Mouse (Mus musculus): Measurements from ENCODE around the gene Psmb5.

DNA sequence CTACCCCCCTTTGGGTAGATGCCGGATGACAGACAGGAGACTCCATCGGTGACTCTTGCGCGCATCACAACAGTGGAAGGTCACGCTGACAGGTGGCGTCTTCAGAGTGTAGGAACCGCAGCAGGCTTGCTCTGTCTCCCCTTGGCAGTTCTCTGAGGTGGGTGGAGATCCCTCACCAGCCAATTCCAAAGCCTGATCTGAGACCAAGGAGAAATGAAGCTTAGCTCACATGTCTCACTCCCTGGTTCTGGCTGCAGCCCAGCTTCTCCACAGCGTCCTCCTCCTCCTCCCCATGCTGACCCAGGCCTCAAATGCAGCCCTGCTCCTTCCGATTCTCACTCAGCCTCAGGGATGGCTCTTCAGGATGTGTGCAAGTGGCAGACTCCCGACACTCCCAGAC, 7.2 kb upstream of the Psmb5 start:
- TF ChIP-seq POLR2A (IDR thresholded peaks at IDR 0.05; ENCODE audit: control insufficient read depth, low read depth, low read length) = no peak
- no peak for TF ChIP-seq CTCF (IDR thresholded peaks at IDR 0.05; ENCODE audit: control insufficient read depth, insufficient read depth, insufficient replicate concordance, low read depth, low read length)

Measured in testis, adult 2 months (tissue).